Mouse (Mus musculus) limb, embryonic 10.5 days (tissue): ENCODE measurements around the gene Ccdc57. TPM values are rescaled to one million over a fixed set of nuclear protein-coding genes. Genes with fewer than 3 reads are reported as not detected.
"Not testable (repeated sequence)": the region's sequence is repeated elsewhere in the genome, so short reads cannot be mapped to it uniquely, and the experiment has no call there.

ENCODE experiments used
- DNase-seq: peaks from one replicate; pipeline ENCODE4 v3.0.0-alpha.2; 2017; ENCODE audit warnings: low spot score
- H3K27ac ChIP-seq: fragments of 300-500 bp; sonication (generic); 2 replicates; pipeline ENCODE4 v1.5.1; 2016; ENCODE audit warnings: mild to moderate bottlenecking
- H3K27me3 ChIP-seq: fragments of 300-500 bp; sonication (generic); 2 replicates; pipeline ENCODE4 v1.6.1; 2016; ENCODE audit warnings: low read depth, mild to moderate bottlenecking; ENCODE audit not compliant: poor library complexity, severe bottlenecking
- H3K36me3 ChIP-seq: fragments of 300-500 bp; sonication (generic); 2 replicates; pipeline ENCODE4 v1.6.1; 2016; ENCODE audit warnings: mild to moderate bottlenecking, moderate library complexity
- H3K4me1 ChIP-seq: fragments of 300-500 bp; sonication (generic); 2 replicates; pipeline ENCODE4 v1.6.1; 2016
- H3K4me3 ChIP-seq: fragments of 300-500 bp; sonication (generic); 2 replicates; pipeline ENCODE4 v1.5.1; 2016; ENCODE audit warnings: mild to moderate bottlenecking, moderate library complexity
- H3K9me3 ChIP-seq: fragments of 300-500 bp; sonication (generic); replicated peaks from 2 replicates; pipeline ENCODE4 v1.6.1; 2016; ENCODE audit warnings: mild to moderate bottlenecking
- WGBS: fragments of 180-500 bp; shearing (Covaris S2); methylation state at CpG from one replicate; pipeline ENCODE4 v1.1.7; 2016; 5-methylcytosine and 5-hydroxymethylcytosine counted together
- polyA plus RNA-seq: library from polyadenylated mRNA; unstranded; fragments of >200 nt; fragmentation: Nextera tagmentation; extraction: Ambion mirVana; gene quantifications from 2 replicates; pipeline ENCODE4 v1.2.1, GENCODE M21; 2016

The Ccdc57 gene
- polyA plus RNA-seq, 1 experiment from 2014 or later = 7.2 TPM

- WGBS = 91% methylated on average over 5 of the region's 5 CpGs
- H3K27ac ChIP-seq = no peak overlapping the region
- H3K4me3 ChIP-seq = no peak overlapping the region
- no peaks in the 10 kb centered on the region for H3K4me1 ChIP-seq
- DNase-seq = no peak
- peaks cover 77% of the 10 kb centered on the region for H3K36me3 ChIP-seq
- H3K27me3 ChIP-seq = no peaks in the 10 kb centered on the region
- no peaks in the 10 kb centered on the region; the same call in 1 of the 2 replicates for H3K9me3 ChIP-seq
Measured at GRCm38 (mm10) chr11:120887502-120887901, 45.2 kb downstream of the Ccdc57 start.

DNA sequence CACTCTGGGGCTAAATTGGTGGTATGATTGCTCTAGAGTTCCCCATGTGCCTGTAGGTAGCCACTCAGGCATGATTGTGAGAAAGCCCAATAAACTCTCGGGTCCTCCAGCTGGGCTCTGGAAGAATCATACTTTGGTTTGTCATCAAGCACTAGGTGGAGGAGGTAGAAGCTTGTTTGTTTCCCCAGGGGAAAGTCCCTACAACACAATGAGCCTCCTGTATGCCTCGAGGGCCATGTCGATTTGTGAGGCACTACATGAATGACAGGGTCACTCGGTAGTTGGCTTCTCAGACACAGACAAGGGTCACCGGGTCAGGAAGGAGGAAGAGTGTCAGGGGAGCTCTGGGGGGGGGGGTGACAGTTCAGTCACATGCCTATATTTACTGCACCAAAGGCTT is 46.2 kb downstream of the Ccdc57 start:
- Histone ChIP-seq H3K27ac (no peak overlapping the region), H3K27me3 (no peaks in the 10 kb centered on the region), H3K4me3 (no peak overlapping the region), H3K9me3 (no peaks in the 10 kb centered on the region; the same call in 1 of the 2 replicates), H3K36me3 (peaks cover 75% of the 10 kb centered on the region), H3K4me1 (no peaks in the 10 kb centered on the region)
- DNase-seq = no peak
- WGBS = 85% methylated on average over 5 of the region's 5 CpGs

- DNase-seq = no peak
- Histone ChIP-seq H3K27ac (no peak overlapping the region), H3K4me3 (no peak overlapping the region), H3K27me3 (no peaks in the 10 kb centered on the region), H3K36me3 (peaks cover 80% of the 10 kb centered on the region), H3K9me3 (no peaks in the 10 kb centered on the region; the same call in 1 of the 2 replicates), H3K4me1 (no peaks in the 10 kb centered on the region)
- 88% methylated on average over 3 of the region's 3 CpGs for WGBS
Measured at GRCm38 (mm10) chr11:120883601-120884000, 49.1 kb downstream of the Ccdc57 start.

- no peaks in the 10 kb centered on the region; the same call in 1 of the 2 replicates for H3K9me3 ChIP-seq
- peaks cover 80% of the 10 kb centered on the region for H3K36me3 ChIP-seq
- H3K4me1 ChIP-seq = no peaks in the 10 kb centered on the region
- WGBS = 88% methylated on average over 4 of the region's 4 CpGs
- H3K27me3 ChIP-seq = no peaks in the 10 kb centered on the region
- no peak overlapping the region for H3K4me3 ChIP-seq
- no peak overlapping the region for H3K27ac ChIP-seq
- DNase-seq = no peak
Measured at GRCm38 (mm10) chr11:120882931-120883330, 49.7 kb downstream of the Ccdc57 start.

DNA sequence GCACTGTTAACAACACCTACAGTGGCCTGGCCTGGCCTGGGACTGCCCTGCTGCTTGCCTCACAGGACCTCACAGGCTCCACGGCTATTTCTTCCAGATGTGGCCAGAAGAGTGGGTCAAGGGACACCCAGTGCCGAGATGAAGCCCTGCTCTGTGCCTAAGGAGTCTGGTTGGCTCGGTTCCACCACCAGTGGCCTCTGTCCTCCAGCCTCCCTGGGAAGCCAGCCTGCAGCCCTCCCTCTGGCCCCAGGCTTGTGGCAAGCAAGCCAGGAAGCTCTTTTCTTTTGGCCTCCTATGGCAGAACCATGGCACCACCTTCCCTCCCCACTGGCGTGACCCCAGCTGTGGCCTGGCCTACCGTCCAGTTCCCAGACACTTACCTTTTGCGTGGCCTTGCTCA is 59.5 kb downstream of the Ccdc57 start:
- Histone ChIP-seq H3K4me1 (peaks cover 10% of the 10 kb centered on the region), H3K27me3 (no peaks in the 10 kb centered on the region), H3K36me3 (peaks cover 11% of the 10 kb centered on the region), H3K9me3 (no peaks in the 10 kb centered on the region), H3K27ac (peak overlapping the region; percentile 67), H3K4me3 (no peak overlapping the region)
- WGBS = 75% methylated on average over 6 of the region's 6 CpGs
- no peak for DNase-seq

DNA sequence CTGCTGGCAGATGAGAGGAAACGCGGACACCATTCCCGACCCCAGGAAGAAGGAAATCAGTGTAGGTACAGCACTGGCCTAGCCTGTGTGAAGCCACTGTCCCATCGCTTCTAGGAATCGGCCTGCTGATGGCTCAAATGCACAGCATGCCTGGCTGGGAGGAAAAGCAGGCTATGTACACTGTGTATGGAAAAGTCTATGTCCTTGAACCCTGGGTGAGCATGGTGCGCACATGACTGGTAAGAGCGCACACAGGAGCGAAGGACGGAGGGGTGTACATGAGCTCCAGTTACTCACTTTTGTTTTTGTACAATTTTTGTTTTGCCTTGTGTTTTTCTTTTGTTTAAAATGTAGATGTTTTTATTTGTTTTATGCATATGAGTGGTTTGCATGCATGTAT is 61.2 kb downstream of the Ccdc57 start:
- WGBS = 94% methylated on average over 9 of the region's 9 CpGs
- DNase-seq = no peak
- H3K27ac ChIP-seq = no peak overlapping the region
- H3K4me1 ChIP-seq = peaks cover 10% of the 10 kb centered on the region
- no peaks in the 10 kb centered on the region for H3K27me3 ChIP-seq
- H3K9me3 ChIP-seq = no peaks in the 10 kb centered on the region
- no peak overlapping the region for H3K4me3 ChIP-seq
- H3K36me3 ChIP-seq = peaks cover 3% of the 10 kb centered on the region; the same call in 1 of the 2 replicates

GRCm38 (mm10) chr11:120865816-120866215 is 66.9 kb downstream of the Ccdc57 start:
- no peak overlapping the region for H3K27ac ChIP-seq
- 92% methylated on average over 1 of the region's 1 CpGs for WGBS
- no peaks in the 10 kb centered on the region; the same call in 1 of the 2 replicates for H3K4me1 ChIP-seq
- no peak for DNase-seq
- no peaks in the 10 kb centered on the region for H3K27me3 ChIP-seq
- no peak overlapping the region for H3K4me3 ChIP-seq
- H3K9me3 ChIP-seq = no peaks in the 10 kb centered on the region
- H3K36me3 ChIP-seq = peaks cover 31% of the 10 kb centered on the region

- Histone ChIP-seq H3K9me3 (no peaks in the 10 kb centered on the region), H3K27me3 (no peaks in the 10 kb centered on the region), H3K27ac (no peak overlapping the region), H3K4me1 (no peaks in the 10 kb centered on the region; the same call in 1 of the 2 replicates), H3K4me3 (no peak overlapping the region), H3K36me3 (peaks cover 59% of the 10 kb centered on the region)
- no peak for DNase-seq
- 80% methylated on average over 10 of the region's 10 CpGs for WGBS
Measured at GRCm38 (mm10) chr11:120862819-120863218, 69.9 kb downstream of the Ccdc57 start.

- not testable (repeated sequence) for DNase-seq
Measured at GRCm38 (mm10) chr11:120855938-120856337, 76.7 kb downstream of the Ccdc57 start.

GRCm38 (mm10) chr11:120853788-120854187 is 78.9 kb downstream of the Ccdc57 start:
- H3K27me3 ChIP-seq = no peaks in the 10 kb centered on the region
- H3K27ac ChIP-seq = no peak overlapping the region
- no peak overlapping the region for H3K4me3 ChIP-seq
- H3K4me1 ChIP-seq = peaks cover 12% of the 10 kb centered on the region
- no peak for DNase-seq
- 83% methylated on average over 4 of the region's 4 CpGs for WGBS
- peaks cover 34% of the 10 kb centered on the region for H3K36me3 ChIP-seq
- H3K9me3 ChIP-seq = no peaks in the 10 kb centered on the region

More at GRCm38 (mm10) chr11:120855938-120856337, 76.7 kb downstream of the Ccdc57 start:
- peaks cover 55% of the 10 kb centered on the region for H3K36me3 ChIP-seq
- H3K9me3 ChIP-seq, H3K27ac ChIP-seq, H3K4me1 ChIP-seq, H3K27me3 ChIP-seq, H3K4me3 ChIP-seq: not testable (repeated sequence)
- 98% methylated on average over 3 of the region's 3 CpGs for WGBS

GRCm38 (mm10) chr11:120853158-120853557 is 79.5 kb downstream of the Ccdc57 start:
- Histone ChIP-seq H3K4me3 (no peak overlapping the region), H3K27ac (no peak overlapping the region), H3K36me3 (peaks cover 28% of the 10 kb centered on the region), H3K4me1 (peaks cover 12% of the 10 kb centered on the region), H3K27me3 (no peaks in the 10 kb centered on the region), H3K9me3 (no peaks in the 10 kb centered on the region)
- DNase-seq = no peak
- 94% methylated on average over 4 of the region's 4 CpGs for WGBS

DNA sequence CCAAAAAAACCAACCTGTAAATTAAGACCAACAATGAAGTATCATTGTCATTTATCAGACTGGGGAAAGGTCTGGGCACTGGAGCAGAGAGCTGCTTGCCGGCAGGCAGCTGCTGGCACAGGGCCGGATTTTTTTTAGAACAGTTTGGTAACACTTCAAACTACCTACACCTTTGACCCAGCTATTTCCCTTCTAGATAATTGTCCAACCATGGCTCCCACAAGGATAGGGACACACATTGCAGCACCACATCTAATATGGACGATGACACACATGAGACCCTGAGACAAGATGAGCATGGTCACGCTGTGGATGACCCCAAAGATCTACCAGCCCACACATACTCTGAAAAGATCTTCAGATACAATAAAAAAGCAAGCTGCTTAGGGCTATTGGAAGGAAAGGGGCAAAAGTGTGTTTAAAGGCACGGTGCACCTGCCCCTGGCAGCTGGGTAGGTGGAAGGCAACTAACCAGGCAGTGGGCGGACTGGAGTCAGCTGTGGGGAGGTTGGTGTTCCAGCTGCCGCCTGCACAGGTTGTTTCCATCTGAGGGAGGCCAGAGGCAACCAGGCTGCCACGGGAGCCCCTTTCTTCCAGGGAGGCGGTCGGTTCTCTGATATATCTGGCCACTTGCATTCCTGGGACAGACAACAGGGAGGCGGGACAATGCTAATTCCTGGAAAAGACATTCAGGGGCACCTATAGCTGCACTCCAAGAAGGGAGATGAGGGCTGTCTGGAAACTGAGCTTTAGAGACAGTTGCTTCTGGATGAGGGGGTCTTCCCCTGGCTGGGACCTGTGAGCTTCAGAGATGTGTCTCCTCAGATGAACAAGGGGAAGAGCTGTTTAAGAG is 80.4 kb downstream of the Ccdc57 start:
- H3K9me3 ChIP-seq = no peaks in the 10 kb centered on the region
- no peak overlapping the region for H3K4me3 ChIP-seq
- H3K27me3 ChIP-seq = no peaks in the 10 kb centered on the region
- H3K36me3 ChIP-seq = peaks cover 26% of the 10 kb centered on the region
- no peak overlapping the region for H3K27ac ChIP-seq
- peaks cover 12% of the 10 kb centered on the region for H3K4me1 ChIP-seq
- 74% methylated on average over 11 of the region's 11 CpGs for whole genome bisulfite sequencing
- DNase-seq = no peak

DNA sequence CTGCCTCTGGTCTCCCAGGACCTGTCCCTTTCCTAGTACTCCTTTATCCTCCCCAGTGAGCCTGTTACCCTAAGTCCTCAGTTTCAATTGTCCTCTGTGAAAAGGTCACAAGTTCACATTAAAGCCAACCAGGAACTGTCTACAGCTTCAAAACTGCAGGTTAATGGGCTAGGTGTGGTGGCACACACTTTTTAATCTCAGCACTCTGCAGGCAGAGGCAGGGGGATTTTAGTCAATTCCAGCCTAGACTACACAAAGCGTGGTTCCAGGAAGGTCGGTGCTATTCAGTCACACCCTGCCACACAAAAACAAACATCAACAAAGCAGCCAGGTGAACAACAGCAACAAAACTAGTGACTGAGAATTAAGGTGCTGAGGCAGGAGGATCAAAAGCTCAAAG is 81.1 kb downstream of the Ccdc57 start:
- WGBS = 78% methylated on average over 2 of the region's 2 CpGs
- no peak for DNase-seq
- H3K27me3 ChIP-seq = no peaks in the 10 kb centered on the region
- no peak overlapping the region for H3K4me3 ChIP-seq
- peak overlapping the region; percentile 22; the same call in 1 of the 2 replicates for H3K27ac ChIP-seq
- no peaks in the 10 kb centered on the region for H3K9me3 ChIP-seq
- peaks cover 26% of the 10 kb centered on the region for H3K36me3 ChIP-seq
- H3K4me1 ChIP-seq = peaks cover 12% of the 10 kb centered on the region
